Mouse (Mus musculus): ENCODE measurements around the gene Zfp369.

- TF ChIP-seq CTCF (IDR thresholded peaks at IDR 0.05; ENCODE audit: low read depth, low read length), result no peak
- TF ChIP-seq POLR2A (IDR thresholded peaks at IDR 0.05; ENCODE audit: insufficient read depth, low read length), result no peak
These were observed at the start of gene Zfp369 for GRCm38 (mm10) chr13:65278383-65279341.

All from ES-Bruce4 (cell line).